Mouse (Mus musculus): ENCODE measurements around the gene Echdc1. TPM values are rescaled to one million over a fixed set of nuclear protein-coding genes. Genes with fewer than 3 reads are reported as not detected.

Gene Echdc1
- total and polyA plus RNA-seq, 3 experiments = 19.3 to 60.5 (median 39.0) TPM

DNA sequence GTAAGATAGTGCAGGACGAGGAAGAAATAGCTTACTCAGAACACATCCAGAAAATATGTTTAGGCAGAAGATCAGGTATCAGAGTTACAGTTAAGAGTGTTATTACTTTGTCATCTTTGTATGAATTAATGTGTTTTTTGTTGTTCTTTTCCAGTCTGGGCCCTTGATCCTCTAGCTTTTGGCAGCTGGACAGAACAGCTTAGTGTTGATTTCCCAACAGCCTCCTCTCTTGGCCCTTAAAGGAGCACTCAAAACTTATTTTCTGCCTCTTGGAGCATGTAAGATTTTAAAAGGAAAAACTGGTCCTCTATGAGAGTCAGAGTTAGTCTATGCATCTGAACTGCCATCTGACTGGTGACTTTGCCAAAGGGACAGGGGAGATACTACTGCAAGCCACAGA lies 31.2 kb upstream of the Echdc1 start:
- H3K4me2 ChIP-seq (ENCODE audit: insufficient read depth, low read depth, poor library complexity, severe bottlenecking) = no peak overlapping the region
- no peaks in the 10 kb centered on the region for H3K36me3 ChIP-seq (replicated peaks in 1 of 2; ENCODE audit: control insufficient read depth in 1 of 2, insufficient read depth in 1 of 2, low read length in 1 of 2)
- H3K9ac ChIP-seq (ENCODE audit: insufficient read depth, low read depth) = no peak overlapping the region
- dilution Hi-C loops (cut with MboI; ENCODE audit: extremely low pct_ligation_motif_present, extremely low pct_unique_long_range_greater_than_20kb, low sequenced_read_pairs) (no loop called here), in situ Hi-C loops (cut with MboI; ENCODE audit: low pct_ligation_motif_present, low pct_unique_long_range_greater_than_20kb, low sequenced_read_pairs) (no loop called here)
- no peak overlapping the region for H3K27ac ChIP-seq (ENCODE audit: insufficient read depth, low read depth)
- H3K4me3 ChIP-seq (replicated peaks in 1 of 3; ENCODE audit: low read depth in 2 of 3, low read length in 2 of 3, poor library complexity in 1 of 3) = no peak overlapping the region
- DNase-seq (ENCODE audit: extremely low read depth) = no peak
- H3K79me2 ChIP-seq (replicated peaks; ENCODE audit: control insufficient read depth, extremely low read depth, insufficient read depth, poor library complexity, severe bottlenecking) = no peaks in the 10 kb centered on the region
- no peaks in the 10 kb centered on the region for H3K27me3 ChIP-seq (replicated peaks)
- no peaks in the 10 kb centered on the region for H3K4me1 ChIP-seq (ENCODE audit: control insufficient read depth in 1 of 2, insufficient read depth in 2 of 2)
- H3K9me3 ChIP-seq (replicated peaks; ENCODE audit: low read length) = no peaks in the 10 kb centered on the region
- TF ChIP-seq PAX5 (IDR thresholded peaks at IDR 0.05; ENCODE audit: low read length) = no peak
- no peak for TF ChIP-seq E2F4 (IDR thresholded peaks at IDR 0.05; ENCODE audit: insufficient replicate concordance, low read depth, low read length)
- TF ChIP-seq USF1 (IDR thresholded peaks at IDR 0.05; ENCODE audit: low read depth, low read length) = no peak
- no peak for TF ChIP-seq RAD21 (IDR thresholded peaks at IDR 0.05; ENCODE audit: low read depth, low read length)
- TF ChIP-seq ELF1 (IDR thresholded peaks at IDR 0.05; ENCODE audit: low read depth, low read length) = no peak
- no peak for TF ChIP-seq CTCF (conservative IDR thresholded peaks at IDR 0.05 in 1 of 2, IDR thresholded peaks at IDR 0.05 in 1 of 2; ENCODE audit: low read depth in 2 of 2, low read length in 2 of 2)
- TF ChIP-seq SMC3 (IDR thresholded peaks at IDR 0.05; ENCODE audit: low read depth, low read length) = no peak
- TF ChIP-seq MAX (IDR thresholded peaks at IDR 0.05; ENCODE audit: low read length) = no peak
- no peak for TF ChIP-seq ZC3H11A (IDR thresholded peaks at IDR 0.05; ENCODE audit: low read depth, low read length)
- TF ChIP-seq BHLHE40 (IDR thresholded peaks at IDR 0.05; ENCODE audit: low read depth, low read length) = no peak
- TF ChIP-seq EP300 (IDR thresholded peaks at IDR 0.05; ENCODE audit: low read length) = no peak
- no peak for TF ChIP-seq CHD1 (IDR thresholded peaks at IDR 0.05; ENCODE audit: low read depth, low read length)
- no peak for TF ChIP-seq MXI1 (IDR thresholded peaks at IDR 0.05; ENCODE audit: low read depth, low read length)
- no peak for TF ChIP-seq POLR2AphosphoS2 (IDR thresholded peaks at IDR 0.05; ENCODE audit: low read depth, low read length)
- TF ChIP-seq JUND (conservative IDR thresholded peaks at IDR 0.05; ENCODE audit: low read depth, low read length) = no peak
- no peak for TF ChIP-seq JUN (IDR thresholded peaks at IDR 0.05; ENCODE audit: insufficient read depth, low read depth, low read length)
- TF ChIP-seq MAFK (IDR thresholded peaks at IDR 0.05; ENCODE audit: insufficient replicate concordance, low read length) = no peak
- TF ChIP-seq ZNF384 (IDR thresholded peaks at IDR 0.05; ENCODE audit: low read depth, low read length) = no peak
- no peak for TF ChIP-seq ZKSCAN1 (IDR thresholded peaks at IDR 0.05; ENCODE audit: borderline replicate concordance, low read depth, low read length)

DNA sequence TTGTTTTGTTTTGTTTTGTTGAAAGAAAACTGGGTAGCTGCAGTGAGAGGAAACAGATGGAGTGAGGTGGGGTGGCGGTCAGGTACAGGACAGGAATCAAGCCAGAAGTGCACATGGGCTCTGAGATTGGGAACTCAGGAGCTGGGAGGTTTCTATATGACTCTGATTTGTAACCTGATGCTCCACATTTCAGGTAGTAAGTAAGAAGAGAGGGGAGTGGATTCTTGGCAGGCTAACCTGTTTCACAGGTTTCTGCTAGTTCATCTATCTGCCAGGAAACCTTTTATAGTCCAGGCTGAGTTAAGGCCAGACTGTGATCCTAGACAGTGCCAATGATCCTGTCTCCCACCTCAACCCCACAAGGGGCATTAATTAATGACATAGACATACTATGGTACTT lies 27.2 kb upstream of the Echdc1 start:
- H3K9me3 ChIP-seq (replicated peaks; ENCODE audit: low read length) = no peaks in the 10 kb centered on the region
- H3K79me2 ChIP-seq (replicated peaks; ENCODE audit: control insufficient read depth, extremely low read depth, insufficient read depth, poor library complexity, severe bottlenecking) = no peaks in the 10 kb centered on the region
- dilution Hi-C loops (cut with MboI; ENCODE audit: extremely low pct_ligation_motif_present, extremely low pct_unique_long_range_greater_than_20kb, low sequenced_read_pairs) (no loop called here), in situ Hi-C loops (cut with MboI; ENCODE audit: low pct_ligation_motif_present, low pct_unique_long_range_greater_than_20kb, low sequenced_read_pairs) (no loop called here)
- H3K4me2 ChIP-seq (ENCODE audit: insufficient read depth, low read depth, poor library complexity, severe bottlenecking) = no peak overlapping the region
- H3K4me1 ChIP-seq (ENCODE audit: control insufficient read depth in 1 of 2, insufficient read depth in 2 of 2) = no peaks in the 10 kb centered on the region
- no peak overlapping the region for H3K27ac ChIP-seq (ENCODE audit: insufficient read depth, low read depth)
- H3K4me3 ChIP-seq (replicated peaks in 1 of 3; ENCODE audit: low read depth in 2 of 3, low read length in 2 of 3, poor library complexity in 1 of 3) = no peak overlapping the region
- TF ChIP-seq TBP (conservative IDR thresholded peaks at IDR 0.05; ENCODE audit: low read depth, low read length) (no peak), GABPA (IDR thresholded peaks at IDR 0.05; ENCODE audit: insufficient replicate concordance, low read depth, low read length) (no peak), CTCF (conservative IDR thresholded peaks at IDR 0.05 in 1 of 2, IDR thresholded peaks at IDR 0.05 in 1 of 2; ENCODE audit: low read depth in 2 of 2, low read length in 2 of 2) (no peak), ZNF384 (IDR thresholded peaks at IDR 0.05; ENCODE audit: low read depth, low read length) (no peak), JUN (IDR thresholded peaks at IDR 0.05; ENCODE audit: insufficient read depth, low read depth, low read length) (no peak), UBTF (IDR thresholded peaks at IDR 0.05; ENCODE audit: low read depth, low read length) (no peak), POLR2A (IDR thresholded peaks at IDR 0.05; ENCODE audit: low read depth, low read length) (no peak), JUND (conservative IDR thresholded peaks at IDR 0.05; ENCODE audit: low read depth, low read length) (no peak), MAFK (IDR thresholded peaks at IDR 0.05; ENCODE audit: insufficient replicate concordance, low read length) (no peak), TCF12 (IDR thresholded peaks at IDR 0.05; ENCODE audit: low read depth, low read length) (no peak)
- no peak for DNase-seq (ENCODE audit: extremely low read depth)
- no peak overlapping the region for H3K9ac ChIP-seq (ENCODE audit: insufficient read depth, low read depth)
- H3K36me3 ChIP-seq (replicated peaks in 1 of 2; ENCODE audit: control insufficient read depth in 1 of 2, insufficient read depth in 1 of 2, low read length in 1 of 2) = no peaks in the 10 kb centered on the region
- no peaks in the 10 kb centered on the region for H3K27me3 ChIP-seq (replicated peaks)

All from CH12.LX (cell line).